Mouse (Mus musculus): ENCODE results near the gene Bad.

Gene Bad

GRCm38 (mm10) chr19:6969665-6970381 lies 28.2 kb downstream of the Bad start:
- peak; percentile 68 for DNase-seq

- no peak for DNase-seq
These were observed 28.9 kb downstream of the Bad start for GRCm38 (mm10) chr19:6970460-6971085.

- DNase-seq = no peak
These were observed 30.0 kb downstream of the Bad start for GRCm38 (mm10) chr19:6971644-6972043.

GRCm38 (mm10) chr19:6972247-6972917 lies 30.7 kb downstream of the Bad start:
- no peak for DNase-seq

GRCm38 (mm10) chr19:6973581-6974190 lies 32.0 kb downstream of the Bad start:
- DNase-seq = no peak

GRCm38 (mm10) chr19:6974211-6975205 lies 32.8 kb downstream of the Bad start, which contains the start of gene Ppp1r14b:
Gene Ppp1r14b, plus strand, starts transcription at chr19:6974968.
- DNase-seq = peak; percentile 73

- DNase-seq = peak; percentile 71
These were observed 34.2 kb downstream of the Bad start, which contains the start of gene Plcb3 for GRCm38 (mm10) chr19:6975537-6976521. Gene Plcb3, minus strand, starts transcription at chr19:6976470.

GRCm38 (mm10) chr19:6977759-6978638 lies 36.3 kb downstream of the Bad start:
- no peak for DNase-seq

GRCm38 (mm10) chr19:6978639-6978974 lies 36.9 kb downstream of the Bad start:
- no peak for DNase-seq

GRCm38 (mm10) chr19:6979001-6979479 lies 37.4 kb downstream of the Bad start:
- DNase-seq = peak; percentile 68

- DNase-seq = peak; percentile 100
These were observed 38.1 kb downstream of the Bad start for GRCm38 (mm10) chr19:6979486-6980380.

GRCm38 (mm10) chr19:6980381-6981093 lies 38.9 kb downstream of the Bad start, which contains the start of gene Fkbp2:
Gene Fkbp2, minus strand, starts transcription at chr19:6980501.
- DNase-seq = peak; percentile 99

- DNase-seq = no peak
These were observed 39.8 kb downstream of the Bad start for GRCm38 (mm10) chr19:6981465-6981864.

GRCm38 (mm10) chr19:6983621-6984020 lies 42.0 kb downstream of the Bad start:
- DNase-seq = no peak

GRCm38 (mm10) chr19:6985300-6985699 lies 43.6 kb downstream of the Bad start:
- no peak for DNase-seq

- peak; percentile 25 for DNase-seq
These were observed 44.5 kb downstream of the Bad start for GRCm38 (mm10) chr19:6985951-6986708.

All from kidney, adult 9 months (tissue).